Mouse (Mus musculus) ES-Bruce4 (cell line): ENCODE measurements around the gene Parva.

Source experiments
- CTCF ChIP-seq: IDR thresholded peaks from one replicate; pipeline ENCODE4 v1.8.1; 2011; ENCODE audit warnings: low read depth, low read length
- EP300 ChIP-seq: IDR thresholded peaks from 2 replicates; pipeline ENCODE4 v1.6.1; 2011; ENCODE audit warnings: low read depth, low read length; ENCODE audit not compliant: insufficient read depth

GRCm38 (mm10) chr7:112481031-112481430 is 53.7 kb downstream of the Parva start:
- no peak for TF ChIP-seq CTCF
- TF ChIP-seq EP300, result no peak
